Mouse (Mus musculus) liver, embryonic 14.5 days (tissue): Measurements from ENCODE around the gene Siah1a.

Experiments
- CTCF ChIP-seq: IDR thresholded peaks from 2 replicates; pipeline ENCODE4 v1.5.1; 2016; ENCODE audit warnings: antibody characterized with exemption, low read depth, control low read depth
- EP300 ChIP-seq: IDR thresholded peaks from 2 replicates; pipeline ENCODE4 v1.6.1; 2016; ENCODE audit warnings: antibody characterized with exemption, low read depth

DNA sequence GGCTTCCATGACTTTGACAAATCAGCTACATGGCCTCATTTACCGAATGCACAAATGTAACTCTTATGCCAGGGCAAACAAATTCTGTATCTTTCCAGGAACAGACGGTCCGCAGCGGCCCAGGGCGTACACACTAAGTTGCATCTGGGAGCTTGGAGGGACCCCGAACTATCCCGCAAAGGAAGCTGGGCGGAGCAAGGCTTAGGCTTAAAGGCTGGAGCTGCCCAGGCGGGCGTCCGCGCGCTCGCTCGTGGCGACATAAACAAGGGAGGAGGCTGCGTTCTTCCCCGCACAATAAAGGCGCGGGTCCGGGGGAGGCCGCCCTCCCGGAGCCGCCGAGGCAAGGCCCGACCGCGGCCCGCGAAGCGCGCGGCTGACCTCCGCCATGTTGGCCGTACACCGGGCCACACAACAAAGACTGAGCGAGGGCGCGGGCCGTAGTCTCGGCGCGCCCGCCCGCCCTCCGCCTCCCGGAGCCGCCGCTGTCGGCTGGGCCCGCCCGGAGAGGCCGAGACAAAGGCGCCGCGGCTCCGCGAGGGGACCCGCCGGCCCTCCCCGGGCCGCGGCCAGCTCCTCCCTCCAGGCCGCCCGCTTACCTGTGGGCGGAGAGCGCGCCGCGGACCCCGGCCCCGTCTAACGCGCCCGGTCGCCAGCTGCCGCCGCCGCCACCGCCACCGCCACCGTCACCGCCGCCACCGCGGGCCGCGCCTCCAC, at the start of gene Siah1a, which contains the start of gene Gm10638:
- no peak for TF ChIP-seq EP300
- TF ChIP-seq CTCF: no peak
